Mouse (Mus musculus) mature B cell (primary cell): ENCODE data around the gene Dhrs3.

ENCODE experiments used
- in situ Hi-C: fragments of 300-500 bp; cut with MboI; formaldehyde crosslinking; loops from 2 replicates; pipeline ENCODE4 v1.14.3; 2019

The Dhrs3 gene

GRCm38 (mm10) chr4:144892133-144892936 is at the start of gene Dhrs3:
TSS of gene Dhrs3 (plus strand) at chr4:144892827.
- in situ Hi-C loops, result loop anchor here (25.0 kb wide), 2 partner anchors 220 to 395 kb away; no protein-coding TSS in a partner anchor

GRCm38 (mm10) chr4:144861756-144862505 is 30.7 kb upstream of the Dhrs3 start:
- in situ Hi-C loops, result no loop called here

DNA sequence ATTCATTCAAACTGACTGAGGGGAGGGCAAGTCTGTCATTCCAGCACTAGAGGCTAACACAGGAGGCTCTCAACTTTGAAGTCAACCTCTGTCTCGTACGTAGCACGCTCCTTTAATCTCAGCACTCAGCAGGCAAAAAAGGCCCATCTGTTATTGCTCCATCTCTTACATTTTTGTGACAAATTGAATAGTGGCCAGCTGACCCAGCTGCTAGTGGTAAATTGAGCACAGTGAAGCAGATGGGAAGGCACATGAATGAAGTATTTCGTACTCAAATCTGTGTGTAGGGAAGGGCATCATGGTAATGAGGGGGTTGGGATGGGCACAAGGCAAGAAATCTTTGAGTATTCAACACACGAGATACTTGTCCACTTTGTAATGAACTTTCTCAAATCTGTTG is 24.7 kb upstream of the Dhrs3 start:
- in situ Hi-C loops, result no loop called here

GRCm38 (mm10) chr4:144868584-144868983 is 24.0 kb upstream of the Dhrs3 start:
- in situ Hi-C loops, result no loop called here

DNA sequence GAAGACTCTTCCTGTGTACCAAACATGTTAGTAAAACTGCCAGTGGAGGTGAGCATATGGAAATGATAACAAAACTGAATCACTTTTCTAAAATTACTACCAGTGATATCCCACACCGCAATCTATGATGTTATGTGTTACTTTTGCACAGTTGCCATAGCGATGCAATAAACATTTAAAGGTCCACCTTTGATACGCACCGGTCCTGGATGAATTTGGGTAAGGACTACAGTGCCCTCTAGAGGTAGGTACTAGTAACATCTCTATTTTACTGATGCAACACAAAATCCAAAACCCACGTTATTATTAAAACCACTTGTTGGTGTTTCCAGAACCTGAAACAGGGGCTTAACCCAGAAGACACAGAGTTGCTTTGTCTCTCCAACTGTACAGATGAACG is 19.7 kb upstream of the Dhrs3 start:
- in situ Hi-C loops, result no loop called here

- in situ Hi-C loops, result loop anchor here (25.0 kb wide), 2 partner anchors 237 to 412 kb away; no protein-coding TSS in a partner anchor
Observed at GRCm38 (mm10) chr4:144875576-144876093, 17.0 kb upstream of the Dhrs3 start.

DNA sequence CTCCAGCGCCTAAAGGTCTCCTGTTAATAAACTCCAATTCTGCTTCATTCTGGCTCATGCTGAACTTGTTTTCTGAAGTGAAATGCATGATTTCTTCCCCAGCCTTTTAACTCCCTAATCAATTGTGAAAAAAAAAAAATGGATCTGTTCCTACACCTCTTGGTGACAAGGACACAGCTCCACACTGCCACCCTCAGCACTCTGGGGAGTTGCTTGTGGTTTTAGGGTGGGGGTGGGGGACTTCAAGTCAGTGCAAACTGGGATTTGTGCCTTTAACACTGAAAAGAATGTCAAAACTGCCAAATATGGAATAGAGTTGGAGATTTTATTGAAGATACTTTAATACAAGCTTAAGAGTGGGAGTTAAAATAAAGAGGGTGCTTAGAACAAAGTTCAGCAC is 13.1 kb upstream of the Dhrs3 start:
- in situ Hi-C loops, result loop anchor here (25.0 kb wide), 2 partner anchors 233 to 408 kb away; no protein-coding TSS in a partner anchor

GRCm38 (mm10) chr4:144881376-144881775 is 11.3 kb upstream of the Dhrs3 start:
- in situ Hi-C loops, result loop anchor here (25.0 kb wide), 2 partner anchors 231 to 406 kb away; no protein-coding TSS in a partner anchor

- in situ Hi-C loops, result loop anchor here (25.0 kb wide), 2 partner anchors 229 to 404 kb away; no protein-coding TSS in a partner anchor
Observed at GRCm38 (mm10) chr4:144882881-144883331, 9.7 kb upstream of the Dhrs3 start.

DNA sequence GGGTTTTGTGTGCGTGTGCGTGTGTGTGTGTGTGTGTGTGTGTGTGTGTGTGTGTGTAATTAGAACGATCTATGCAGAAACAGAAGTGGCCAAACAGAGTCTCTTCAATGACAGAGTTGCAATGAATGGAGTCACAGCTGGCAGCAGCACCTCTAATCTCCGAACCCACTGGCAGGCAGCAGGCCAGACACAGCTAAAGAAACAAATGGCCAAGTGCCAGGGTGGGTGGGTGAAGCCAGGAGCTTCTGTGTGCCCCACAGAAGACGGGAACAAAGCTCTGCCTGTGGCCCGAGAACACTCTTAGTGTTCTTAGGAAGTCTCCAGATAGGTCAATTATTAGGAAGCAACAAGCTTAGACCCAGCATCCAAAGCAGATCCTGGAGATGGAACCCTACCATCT is 6.2 kb upstream of the Dhrs3 start:
- in situ Hi-C loops, result loop anchor here (25.0 kb wide), 2 partner anchors 226 to 401 kb away; no protein-coding TSS in a partner anchor

GRCm38 (mm10) chr4:144888750-144889149 is 3.9 kb upstream of the Dhrs3 start:
- in situ Hi-C loops, result loop anchor here (25.0 kb wide), 2 partner anchors 224 to 399 kb away; no protein-coding TSS in a partner anchor

- in situ Hi-C loops, result loop anchor here (25.0 kb wide), 2 partner anchors 223 to 398 kb away; no protein-coding TSS in a partner anchor
Observed at GRCm38 (mm10) chr4:144889505-144890301, 2.9 kb upstream of the Dhrs3 start.

DNA sequence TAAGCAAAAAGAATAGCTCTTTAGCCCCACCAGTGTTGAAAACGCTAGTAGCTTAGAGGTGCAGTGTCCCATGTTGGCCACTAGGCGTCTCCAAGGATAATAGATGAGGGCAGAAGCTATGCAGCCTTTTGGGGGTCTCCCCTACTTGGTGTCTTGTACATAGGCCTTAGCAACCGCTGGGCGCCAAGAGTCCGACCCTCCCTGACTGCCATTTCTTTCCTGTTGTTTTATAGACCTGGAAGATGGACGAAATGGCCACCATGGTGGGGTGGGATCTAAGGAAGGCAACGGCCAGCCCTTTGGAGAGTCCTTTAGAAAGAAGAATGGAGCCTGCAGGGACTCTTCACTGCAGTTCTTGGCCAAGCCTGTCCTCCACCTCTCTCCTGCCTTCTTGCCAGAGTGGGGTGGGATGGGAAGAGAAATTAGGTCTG is 1.9 kb upstream of the Dhrs3 start:
- in situ Hi-C loops, result loop anchor here (25.0 kb wide), 2 partner anchors 222 to 397 kb away; no protein-coding TSS in a partner anchor

- in situ Hi-C loops, result loop anchor here (25.0 kb wide), 2 partner anchors 221 to 396 kb away; no protein-coding TSS in a partner anchor
Observed at GRCm38 (mm10) chr4:144891121-144891711, 1.4 kb upstream of the Dhrs3 start.

- in situ Hi-C loops, result loop anchor here (25.0 kb wide), 2 partner anchors 221 to 396 kb away; no protein-coding TSS in a partner anchor
Observed at GRCm38 (mm10) chr4:144891743-144892132, 889 bp upstream of the Dhrs3 start.

- in situ Hi-C loops, result loop anchor here (25.0 kb wide), 2 partner anchors 219 to 394 kb away; no protein-coding TSS in a partner anchor
Observed at GRCm38 (mm10) chr4:144892937-144893272, 278 bp downstream of the Dhrs3 start.

GRCm38 (mm10) chr4:144893561-144894486 is 1.2 kb downstream of the Dhrs3 start:
- in situ Hi-C loops, result loop anchor here (25.0 kb wide), 2 partner anchors 218 to 393 kb away; no protein-coding TSS in a partner anchor

- in situ Hi-C loops, result loop anchor here (25.0 kb wide), 2 partner anchors 218 to 393 kb away; no protein-coding TSS in a partner anchor
Observed at GRCm38 (mm10) chr4:144894487-144895210, 2.0 kb downstream of the Dhrs3 start.
